Mouse (Mus musculus): ENCODE results near the gene Fkbp5. TPM values are rescaled to one million over a fixed set of nuclear protein-coding genes. Genes with fewer than 3 reads are reported as not detected.

Gene Fkbp5
- total RNA-seq, 2 experiments from 2014 or later: 11.5 to 12.0 TPM

- no peak for DNase-seq (ENCODE audit: low spot score in 2 of 2)
Measured at GRCm38 (mm10) chr17:28506895-28507294, 10.4 kb downstream of the Fkbp5 start.

- DNase-seq (ENCODE audit: low spot score in 2 of 2): no peak
Measured at GRCm38 (mm10) chr17:28505591-28505990, 11.7 kb downstream of the Fkbp5 start.

GRCm38 (mm10) chr17:28504182-28504581 lies 13.1 kb downstream of the Fkbp5 start:
- no peak for DNase-seq (ENCODE audit: low spot score in 2 of 2)

- no peak for DNase-seq (ENCODE audit: low spot score in 2 of 2)
Measured at GRCm38 (mm10) chr17:28502196-28502821, 15.0 kb downstream of the Fkbp5 start.

- DNase-seq (ENCODE audit: low spot score in 2 of 2): no peak
Measured at GRCm38 (mm10) chr17:28500465-28500864, 16.9 kb downstream of the Fkbp5 start.

- DNase-seq (ENCODE audit: low spot score in 2 of 2): no peak
Measured at GRCm38 (mm10) chr17:28499190-28499589, 18.1 kb downstream of the Fkbp5 start.

GRCm38 (mm10) chr17:28495832-28496231 lies 21.5 kb downstream of the Fkbp5 start:
- no peak for DNase-seq (ENCODE audit: low spot score in 2 of 2)

- DNase-seq (ENCODE audit: low spot score in 2 of 2): no peak
Measured at GRCm38 (mm10) chr17:28491035-28491770, 26.1 kb downstream of the Fkbp5 start.

DNA sequence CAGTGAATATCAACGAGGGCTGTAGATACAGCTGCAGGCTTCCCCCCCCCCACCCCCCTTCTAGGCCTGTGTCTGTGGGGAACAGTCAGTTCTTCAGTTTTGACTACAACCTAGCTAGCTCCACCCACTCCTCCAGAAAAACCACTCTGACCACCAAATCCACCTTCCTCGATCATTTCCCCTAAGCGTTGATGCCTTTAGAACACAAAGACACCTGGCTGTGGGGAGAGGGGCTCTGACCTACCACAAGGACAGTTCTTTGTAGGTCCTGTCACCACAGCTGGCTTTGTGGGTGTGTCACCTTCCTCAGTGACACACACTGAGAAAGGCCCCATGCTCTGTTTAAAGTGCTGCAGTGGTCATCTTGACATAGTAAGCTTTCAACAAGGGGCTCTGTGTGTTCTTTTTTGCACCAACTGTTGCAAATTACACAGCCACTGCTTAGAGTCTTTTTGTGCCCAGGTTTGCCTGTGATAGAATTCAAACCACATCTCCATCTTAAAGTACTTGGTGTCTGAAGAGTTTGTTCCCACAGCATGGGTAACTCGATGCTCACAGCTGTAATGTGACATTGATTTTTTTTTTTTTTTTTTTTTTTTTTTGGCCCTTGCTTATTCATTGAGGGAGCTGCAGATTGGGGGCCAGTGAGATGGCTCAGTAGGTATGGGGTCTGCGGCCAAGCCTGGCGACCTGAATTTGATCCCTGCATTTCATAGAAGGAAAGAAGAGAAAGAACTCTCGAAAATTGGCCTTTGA lies 28.9 kb downstream of the Fkbp5 start:
- no peak for DNase-seq (ENCODE audit: low spot score in 2 of 2)

DNA sequence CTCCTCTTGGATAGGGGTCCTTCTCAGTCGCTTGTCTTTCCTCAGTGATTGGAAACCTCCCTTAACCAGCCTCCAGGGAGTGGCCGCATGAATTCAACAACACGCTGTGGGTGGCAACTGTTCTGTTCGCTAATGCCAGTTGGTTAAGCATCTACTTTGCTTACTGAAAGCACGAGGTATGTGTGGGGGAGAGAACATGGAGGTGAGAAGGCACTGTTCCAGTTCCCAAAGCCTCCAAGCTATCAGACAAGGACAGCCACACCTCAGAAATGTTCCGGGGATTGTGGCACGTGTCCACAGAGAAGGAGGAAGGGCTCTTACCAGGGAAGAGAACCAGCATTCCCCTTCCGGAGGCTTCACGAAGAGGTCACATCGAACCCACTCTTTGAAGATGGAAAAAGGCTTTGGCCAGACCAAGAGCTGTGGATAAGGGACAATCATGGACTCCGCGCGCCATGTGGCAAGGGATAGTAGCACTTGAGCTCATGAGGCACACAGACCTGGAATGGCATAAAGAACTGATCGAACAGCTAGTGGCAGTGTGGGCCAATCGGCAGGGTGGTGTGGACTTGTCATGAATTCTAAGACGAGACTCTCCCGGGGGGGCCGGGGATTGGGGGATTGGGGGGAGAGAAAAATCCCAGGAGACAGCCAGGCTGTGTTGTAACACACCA lies 29.6 kb downstream of the Fkbp5 start:
- DNase-seq (ENCODE audit: low spot score in 2 of 2): no peak

- no peak for DNase-seq (ENCODE audit: low spot score in 2 of 2)
Measured at GRCm38 (mm10) chr17:28486720-28487119, 30.6 kb downstream of the Fkbp5 start.

GRCm38 (mm10) chr17:28485977-28486400 lies 31.3 kb downstream of the Fkbp5 start:
- peak; percentile 96 to 97 for DNase-seq (ENCODE audit: low spot score in 2 of 2)

DNA sequence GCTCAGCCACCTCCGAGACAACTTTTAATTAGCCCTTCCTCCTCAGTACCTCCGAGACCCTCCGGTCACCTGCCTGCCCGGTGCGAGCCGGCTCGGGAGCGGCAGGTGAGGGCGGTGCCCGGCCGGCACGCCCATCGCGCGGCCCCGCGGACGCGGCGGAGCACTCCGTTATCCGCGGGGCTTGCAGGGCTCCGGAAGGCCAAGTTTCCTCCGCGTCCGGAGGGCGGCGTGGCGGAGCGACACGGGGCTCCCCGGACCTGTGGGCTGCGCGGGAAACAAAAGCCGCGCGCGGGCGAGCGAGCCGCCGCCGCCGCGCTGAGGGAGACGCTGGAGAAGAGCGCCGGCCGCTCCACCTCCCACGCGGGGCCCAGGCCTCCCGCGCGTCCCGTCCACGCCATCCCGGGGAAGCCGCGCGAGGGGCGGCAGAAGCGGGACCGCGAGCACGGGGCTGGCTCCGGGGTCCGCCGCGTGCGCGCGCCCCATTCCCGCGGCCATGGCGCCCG lies 31.8 kb downstream of the Fkbp5 start:
- peak in 1 of 2 experiments; percentile 44 for DNase-seq (ENCODE audit: low spot score in 2 of 2)

- DNase-seq (ENCODE audit: low spot score in 2 of 2): peak in 1 of 2 experiments; percentile 39
Measured at GRCm38 (mm10) chr17:28484704-28485445, 32.5 kb downstream of the Fkbp5 start.

- no peak for DNase-seq (ENCODE audit: low spot score in 2 of 2)
Measured at GRCm38 (mm10) chr17:28477421-28477820, 39.9 kb downstream of the Fkbp5 start.

DNA sequence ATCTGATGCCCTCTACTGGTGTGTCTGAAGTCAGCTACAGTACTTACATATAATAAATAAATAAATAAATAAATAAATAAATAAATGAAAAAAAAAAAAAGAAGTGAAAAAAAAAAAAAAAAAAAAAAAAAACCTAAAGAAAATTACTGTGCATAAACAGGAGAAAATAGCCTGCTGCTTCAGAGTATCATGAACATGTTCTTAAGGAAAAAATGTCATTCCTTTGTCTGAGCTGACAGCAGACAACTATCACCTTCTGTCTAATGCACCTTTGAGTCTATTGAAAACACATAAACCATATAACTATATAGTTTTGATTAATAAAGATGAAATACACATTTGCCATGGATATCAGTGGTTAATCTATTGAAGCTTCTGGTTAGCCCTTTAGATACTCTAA lies 40.9 kb downstream of the Fkbp5 start:
- no peak for DNase-seq (ENCODE audit: low spot score in 2 of 2)

DNA sequence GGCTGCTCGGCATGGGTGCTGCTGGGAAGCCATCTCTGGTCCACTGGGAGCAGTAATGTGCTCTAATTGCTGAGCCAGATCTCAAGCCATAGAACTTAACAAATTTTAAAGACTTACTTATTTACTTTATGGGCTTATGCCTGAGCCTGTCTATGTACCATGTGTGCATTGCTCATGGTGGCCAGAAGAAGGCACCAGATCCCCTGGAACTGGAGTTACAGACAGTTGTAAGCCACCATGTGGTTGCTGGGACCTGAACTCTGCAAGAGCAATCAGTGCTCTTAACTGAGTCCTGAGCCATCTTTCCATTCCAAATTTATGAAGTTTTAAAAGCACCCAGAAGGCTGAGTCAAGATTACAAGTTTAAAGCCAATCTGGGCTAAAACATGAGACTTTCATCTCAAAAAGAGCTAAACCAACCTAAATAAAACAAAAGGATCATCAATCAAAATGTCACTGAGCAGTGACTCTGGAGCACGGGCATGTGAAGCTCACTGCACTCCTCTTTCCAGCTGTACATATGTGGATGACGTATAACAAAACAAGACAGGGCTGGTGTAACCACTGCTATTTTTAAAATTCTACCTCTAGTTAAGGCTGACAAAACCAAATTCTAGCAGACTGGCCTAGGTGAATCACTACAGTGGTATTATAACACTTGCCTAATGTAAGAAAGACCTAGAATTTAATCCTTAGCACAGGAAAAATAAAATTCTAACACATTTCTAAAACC lies 41.6 kb downstream of the Fkbp5 start:
- DNase-seq (ENCODE audit: low spot score in 2 of 2): no peak

DNA sequence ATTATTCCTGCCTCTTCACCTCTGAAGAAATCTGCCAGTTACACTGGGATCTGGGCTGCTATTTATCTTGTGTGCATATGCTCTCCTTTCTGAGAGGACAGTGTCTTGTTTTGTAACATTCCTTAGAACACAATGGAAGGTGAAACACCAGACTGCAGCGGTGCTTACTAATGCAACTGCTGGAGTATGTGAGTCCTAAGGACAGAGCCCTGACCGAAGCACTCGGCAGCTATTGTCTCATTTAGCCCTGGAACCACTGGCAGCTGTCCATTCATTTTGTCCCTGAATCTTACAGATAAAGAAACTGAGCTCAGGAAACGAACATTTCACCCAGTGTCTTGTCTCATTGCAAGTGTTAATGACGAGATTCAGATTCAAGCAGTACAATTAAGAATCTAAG lies 44.6 kb downstream of the Fkbp5 start:
- DNase-seq (ENCODE audit: low spot score in 2 of 2): no peak

DNA sequence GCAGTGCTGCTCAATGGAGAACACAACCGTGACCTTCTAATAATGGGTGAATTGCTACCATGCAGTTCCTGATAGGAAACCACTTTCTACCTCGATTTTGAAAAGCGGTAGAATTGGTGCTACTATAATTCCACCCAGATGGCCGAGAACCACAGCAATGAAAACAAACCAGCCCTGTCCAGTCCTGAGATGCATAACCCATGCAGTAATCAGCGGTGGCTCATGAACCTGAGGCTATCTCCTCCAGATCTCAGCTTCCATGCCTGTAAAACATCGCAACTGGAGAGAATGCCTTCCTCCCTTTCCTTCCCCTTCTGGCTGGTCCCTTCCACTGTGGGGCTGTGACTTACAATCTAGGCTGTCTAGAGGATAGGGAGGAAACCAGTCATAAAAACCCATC lies 46.5 kb downstream of the Fkbp5 start:
- DNase-seq (ENCODE audit: low spot score in 2 of 2): no peak

- DNase-seq (ENCODE audit: low spot score in 2 of 2): no peak
Measured at GRCm38 (mm10) chr17:28467749-28468148, 49.6 kb downstream of the Fkbp5 start.
